Mouse (Mus musculus): Measurements from ENCODE around the gene Dgcr8. TPM values are rescaled to one million over a fixed set of nuclear protein-coding genes. Genes with fewer than 3 reads are reported as not detected.

Dgcr8 gene
- 21.9 TPM for polyA plus RNA-seq (2017; shearing (Covaris generic))

DNA sequence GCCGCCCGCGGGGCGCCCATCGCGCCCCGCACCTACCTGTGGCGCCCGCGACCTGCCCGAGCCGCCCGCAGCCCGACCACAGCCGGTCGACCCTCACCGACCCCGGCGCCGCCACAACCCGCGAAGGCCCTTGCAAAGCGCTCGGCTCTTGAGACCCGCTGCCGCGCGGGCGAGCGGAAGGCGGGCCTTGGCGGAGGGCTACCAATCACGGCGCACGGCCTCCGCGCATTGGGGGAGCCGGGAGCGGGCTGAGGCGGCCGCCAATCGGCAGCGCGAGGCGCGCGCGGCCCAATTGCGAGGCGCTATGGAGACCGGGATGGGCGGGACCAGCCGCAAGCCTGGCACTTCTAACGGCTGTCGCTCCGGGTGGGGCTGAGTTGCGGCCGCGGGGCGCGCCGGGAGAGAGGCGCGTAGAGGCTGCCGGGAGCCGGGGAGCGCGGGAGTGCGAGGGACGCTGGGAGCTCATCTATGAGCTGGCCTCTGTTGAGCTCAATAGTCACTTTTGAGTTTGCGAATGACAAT lies at the start of gene Dgcr8:
Dgcr8 (minus strand) TSS at position 180 of the 522 bp plus-strand sequence.

DNA sequence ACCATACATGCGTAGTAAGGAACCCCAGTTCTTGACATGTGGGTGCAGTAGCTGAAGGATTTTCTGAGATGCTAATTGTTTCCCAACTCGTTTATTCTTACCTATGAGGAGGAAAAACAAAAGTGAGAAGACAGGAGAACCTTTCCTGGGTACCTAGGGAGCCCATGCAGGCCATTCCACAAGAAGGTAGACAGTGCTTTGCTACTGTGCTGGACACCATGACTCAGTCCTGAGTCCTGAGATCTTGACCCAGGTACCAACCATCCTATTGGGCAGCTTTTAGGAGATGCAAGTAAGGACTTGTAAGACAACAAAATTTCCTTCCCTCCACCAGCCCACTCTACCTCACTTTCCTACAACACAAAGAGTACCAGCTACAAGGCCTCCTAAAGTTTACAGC lies 30.8 kb downstream of the Dgcr8 start, which contains the start of gene Gm49776:
Gm49776 (minus strand) TSS at position 101 of the 400 bp plus-strand sequence.

DNA sequence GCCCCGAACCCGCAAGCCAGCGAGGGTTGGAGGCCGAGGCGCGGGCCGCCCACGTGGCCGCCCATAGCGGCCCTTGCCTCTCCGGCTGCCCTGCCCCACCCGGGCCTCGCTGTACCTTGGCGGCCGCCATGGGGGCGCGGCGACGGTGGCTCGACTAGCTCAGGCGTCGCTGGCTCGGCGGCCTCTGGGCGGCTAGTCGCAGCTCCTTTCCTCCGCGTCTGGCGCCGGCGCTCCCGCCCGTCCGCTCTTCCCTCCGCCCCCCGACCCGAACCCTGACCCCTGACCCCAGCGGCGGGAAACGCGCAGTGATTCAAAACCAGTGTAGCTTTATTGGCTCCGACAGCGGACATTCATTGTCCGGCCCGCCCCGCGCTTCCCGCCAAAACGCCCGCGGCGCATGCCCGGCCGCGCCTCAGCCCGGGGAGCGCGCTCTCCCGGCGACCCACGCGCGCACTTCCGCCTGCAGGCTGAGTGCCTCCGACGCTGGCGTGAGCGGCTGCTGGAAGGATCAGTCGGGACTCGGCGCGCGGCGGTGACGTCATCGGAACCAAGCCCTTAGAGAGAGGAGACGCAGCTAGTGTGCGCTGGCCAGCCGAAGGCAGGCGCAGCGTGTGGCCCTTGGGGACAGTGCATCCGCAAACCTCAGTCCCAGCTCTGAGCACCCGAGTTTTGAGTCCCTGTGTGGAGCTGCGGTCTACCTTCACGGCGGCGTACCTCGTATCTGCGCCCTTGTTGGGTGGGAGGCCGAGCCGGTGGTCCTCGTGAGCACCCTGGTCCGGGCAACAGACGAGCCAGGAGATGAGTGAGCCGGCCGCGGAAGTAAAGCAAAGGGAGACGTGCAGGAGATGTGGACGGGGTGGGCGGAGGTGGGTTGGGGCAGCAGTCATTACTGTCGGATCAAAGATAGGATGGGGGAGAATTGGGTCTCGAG lies 40.3 kb downstream of the Dgcr8 start, which contains the start of the genes Trmt2a and Ranbp1:
Trmt2a (plus strand) TSS at position 247 of the 931 bp plus-strand sequence.
Ranbp1 (minus strand) TSS at position 300 of the 931 bp plus-strand sequence.

DNA sequence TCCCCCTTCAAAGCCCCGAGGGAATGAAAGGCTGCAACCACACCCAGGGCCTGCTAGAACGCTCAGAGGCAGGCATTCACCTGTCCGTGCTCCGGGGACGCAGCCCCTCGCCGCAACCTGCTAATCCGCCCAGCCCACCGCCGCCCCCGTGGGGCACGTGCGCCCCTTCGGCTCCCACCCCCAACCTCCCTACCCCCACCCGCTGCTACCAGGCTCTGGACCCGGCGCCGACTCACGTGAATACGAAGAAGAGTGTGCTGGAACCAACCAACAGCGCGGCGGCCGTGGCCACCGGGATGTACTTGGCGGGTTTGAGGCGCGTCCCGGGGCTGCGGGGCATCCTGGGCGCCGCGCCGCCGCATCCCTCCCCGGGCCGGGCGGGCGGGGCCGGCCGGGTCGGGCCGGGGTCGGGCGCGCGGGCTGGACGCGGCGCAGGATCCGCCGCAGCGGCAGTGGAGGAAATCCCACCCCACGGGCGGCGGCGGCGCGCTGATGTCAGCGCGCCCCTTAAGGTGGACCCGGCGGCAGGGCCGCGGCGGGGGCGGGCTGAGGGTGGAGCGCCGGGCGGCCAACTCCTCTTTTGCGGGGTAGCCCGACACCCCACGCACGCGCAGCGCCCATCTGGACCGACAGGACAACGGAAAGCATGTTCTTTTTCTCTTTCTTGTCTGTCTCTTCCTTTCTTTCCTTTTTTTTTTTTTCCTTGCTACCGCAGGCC lies 54.2 kb downstream of the Dgcr8 start, which contains the start of gene Zdhhc8:
Zdhhc8 (minus strand) TSS at position 466 of the 718 bp plus-strand sequence.

DNA sequence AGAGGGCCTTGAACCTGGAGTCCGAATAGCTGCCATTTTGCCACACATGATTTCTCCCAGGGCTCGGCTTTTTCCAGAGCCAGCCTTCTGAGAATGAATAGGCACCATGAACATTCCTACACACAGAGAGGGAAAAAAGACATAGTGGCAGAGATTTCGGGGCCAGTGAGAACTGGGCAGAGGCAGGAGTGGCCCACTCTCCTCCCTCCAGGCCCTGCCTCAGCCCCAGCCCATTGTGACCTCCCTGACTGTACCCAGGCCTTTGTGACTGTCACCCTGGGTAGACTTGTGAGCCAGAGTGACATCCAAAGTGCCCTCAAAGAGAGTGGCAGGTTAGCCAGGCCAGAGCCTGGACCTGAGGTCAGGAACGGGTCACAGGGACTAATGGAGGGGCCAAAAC lies 71.5 kb downstream of the Dgcr8 start, which contains the start of gene Ccdc188:
Ccdc188 (plus strand) TSS at position 301 of the 400 bp plus-strand sequence.

Other genes starting within 250 kb of the Dgcr8 start
- gene Dgcr6, start 236.4 kb downstream of the Dgcr8 start, polyA plus RNA-seq (2017; shearing (Covaris generic)), result 30.9 TPM
- 6.0 TPM for gene Prodh, start 199.0 kb downstream of the Dgcr8 start, polyA plus RNA-seq (2017; shearing (Covaris generic))
- gene Rtn4r, start 161.6 kb downstream of the Dgcr8 start, polyA plus RNA-seq (2017; shearing (Covaris generic)), result not detected
- gene Ccdc188, start 71.4 kb downstream of the Dgcr8 start, polyA plus RNA-seq (2017; shearing (Covaris generic)), result not detected
- 2.2 TPM for gene Zdhhc8, start 54.1 kb downstream of the Dgcr8 start, polyA plus RNA-seq (2017; shearing (Covaris generic))
- gene Trmt2a, start 40.6 kb downstream of the Dgcr8 start, polyA plus RNA-seq (2017; shearing (Covaris generic)), result 120 TPM
- 140 TPM for gene Ranbp1, start 40.5 kb downstream of the Dgcr8 start, polyA plus RNA-seq (2017; shearing (Covaris generic))
- gene Gm49776, start 30.9 kb downstream of the Dgcr8 start, polyA plus RNA-seq (2017; shearing (Covaris generic)), result 2.6 TPM
- 60.9 TPM for gene Tango2, start 58.9 kb upstream of the Dgcr8 start, polyA plus RNA-seq (2017; shearing (Covaris generic))
- 1.7 TPM for gene Arvcf, start 58.9 kb upstream of the Dgcr8 start, polyA plus RNA-seq (2017; shearing (Covaris generic))
- 19.6 TPM for gene Txnrd2, start 137.1 kb upstream of the Dgcr8 start, polyA plus RNA-seq (2017; shearing (Covaris generic))
- 64.5 TPM for gene Comt, start 137.6 kb upstream of the Dgcr8 start, polyA plus RNA-seq (2017; shearing (Covaris generic))
- gene Gnb1l, start 209.5 kb upstream of the Dgcr8 start, polyA plus RNA-seq (2017; shearing (Covaris generic)), result 27.8 TPM
- 0.79 TPM for gene Rtl10, start 209.7 kb upstream of the Dgcr8 start, polyA plus RNA-seq (2017; shearing (Covaris generic))

Measured in CD4-positive, CD25-positive, alpha-beta regulatory T cell, adult 9 weeks (primary cell).